ENCODE assay signal across 27 mouse cellular contexts in genomic region chr12:52799717-52800116, GRCm38 (mm10).
"Had no signal": no experiment of that assay in that cellular context is flagged by ENCODE, and none has a peak within 500 bp of the region (broad histone marks: within the 10 kb centered on the region; RNA-seq: fewer than 3 reads in every experiment).

No protein-coding gene starts in this region.

- H3K4me2 ChIP-seq: hindbrain, embryonic 12.5 days; hindbrain, embryonic 14.5 days; intestine, embryonic 15.5 days; limb, embryonic 12.5 days; liver, embryonic 11.5 days; liver, embryonic 13.5 days; liver, embryonic 15.5 days had no signal

- H3K27ac ChIP-seq: gastrocnemius, adult 2 months; hindbrain, embryonic 10.5 days; hindbrain, embryonic 12.5 days; hindbrain, embryonic 14.5 days; intestine, embryonic 15.5 days; layer of hippocampus, adult 2 months; limb, embryonic 10.5 days; limb, embryonic 12.5 days; liver, embryonic 13.5 days; liver, embryonic 15.5 days had no signal

- H3K27me3 ChIP-seq: hindbrain, embryonic 12.5 days; intestine, embryonic 15.5 days; limb, embryonic 12.5 days; liver, embryonic 13.5 days; liver, embryonic 15.5 days had no signal

- H3K4me3 ChIP-seq: gastrocnemius, adult 2 months; hindbrain, embryonic 10.5 days; hindbrain, embryonic 12.5 days; intestine, embryonic 15.5 days; layer of hippocampus, adult 2 months; left cerebral cortex, adult 2 months; limb, embryonic 10.5 days; limb, embryonic 12.5 days; liver, embryonic 13.5 days; liver, embryonic 15.5 days had no signal

- DNase-seq: gastrocnemius, adult 2 months; gastrocnemius, postnatal 10 days; gastrocnemius, postnatal 25 days; heart, postnatal 36 days; kidney, adult 18-20 months; kidney, adult 8-10 months; kidney, postnatal 10 days; kidney, postnatal 25 days; kidney, postnatal 4 days; liver; liver, embryonic 13.5 days; liver, postnatal 0 days; lung, adult 2 months had no signal

- H3K36me3 ChIP-seq: intestine, embryonic 15.5 days; limb, embryonic 10.5 days; limb, embryonic 12.5 days; liver, embryonic 13.5 days; liver, embryonic 15.5 days had no signal

- H3K9ac ChIP-seq: hindbrain, embryonic 12.5 days; hindbrain, embryonic 14.5 days; intestine, embryonic 15.5 days; limb, embryonic 12.5 days; liver, embryonic 13.5 days; liver, embryonic 15.5 days; liver, postnatal 0 days had no signal

- H3K9me3 ChIP-seq: hindbrain, embryonic 10.5 days; hindbrain, embryonic 12.5 days; intestine, embryonic 15.5 days; limb, embryonic 10.5 days; limb, embryonic 12.5 days; liver, embryonic 13.5 days; liver, embryonic 15.5 days had no signal

- H3K4me1 ChIP-seq: intestine, embryonic 15.5 days; limb, embryonic 10.5 days; limb, embryonic 12.5 days; liver, embryonic 13.5 days; liver, embryonic 15.5 days had no signal

- ATAC-seq: forebrain, embryonic 16.5 days; hindbrain, embryonic 16.5 days; inflammation-experienced regulatory T-cells, adult 6 months; intestine, embryonic 15.5 days; intestine, postnatal 0 days; liver, postnatal 0 days had no signal
